Mouse (Mus musculus): Measurements from ENCODE around the gene Hes7.

DNA sequence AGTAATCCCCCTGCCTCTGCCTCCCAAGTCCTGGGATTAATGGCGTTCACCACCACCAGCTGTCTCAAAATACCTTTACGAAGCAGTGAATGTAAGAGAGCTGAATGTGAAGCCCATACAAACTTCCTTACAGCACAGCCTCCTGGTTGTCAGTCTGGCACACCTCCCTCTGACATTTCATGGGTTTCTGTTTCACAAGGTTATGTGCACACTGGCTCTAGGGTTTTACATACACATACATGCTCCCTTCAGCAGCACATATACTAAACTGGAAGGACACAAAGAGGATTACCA is 45.5 kb upstream of the Hes7 start:
- TF ChIP-seq ZMIZ1 (IDR thresholded peaks at IDR 0.05; ENCODE audit: low read depth, low read length): no peak
- TF ChIP-seq POLR2A (IDR thresholded peaks at IDR 0.05; ENCODE audit: low read depth, low read length): no peak
- TF ChIP-seq CTCF (conservative IDR thresholded peaks at IDR 0.05 in 1 of 2, IDR thresholded peaks at IDR 0.05 in 1 of 2; ENCODE audit: low read depth in 2 of 2, low read length in 2 of 2): no peak
- no peak for TF ChIP-seq MAFK (IDR thresholded peaks at IDR 0.05; ENCODE audit: insufficient replicate concordance, low read length)
- no peak for TF ChIP-seq JUND (conservative IDR thresholded peaks at IDR 0.05; ENCODE audit: low read depth, low read length)
- no peak for TF ChIP-seq ZKSCAN1 (IDR thresholded peaks at IDR 0.05; ENCODE audit: borderline replicate concordance, low read depth, low read length)
- TF ChIP-seq EP300 (IDR thresholded peaks at IDR 0.05; ENCODE audit: low read length): no peak
- TF ChIP-seq USF1 (IDR thresholded peaks at IDR 0.05; ENCODE audit: low read depth, low read length): no peak
- TF ChIP-seq ETS1 (conservative IDR thresholded peaks at IDR 0.05; ENCODE audit: low read depth, low read length): no peak
- 0 out of 2 replicates have a peak, but pooled peaks have one; percentile 62 for TF ChIP-seq TBP (conservative IDR thresholded peaks at IDR 0.05; ENCODE audit: low read depth, low read length)
- TF ChIP-seq SIN3A (IDR thresholded peaks at IDR 0.05; ENCODE audit: low read length): no peak
- no peak for TF ChIP-seq PAX5 (IDR thresholded peaks at IDR 0.05; ENCODE audit: low read length)
- no peak for TF ChIP-seq POLR2AphosphoS2 (IDR thresholded peaks at IDR 0.05; ENCODE audit: low read depth, low read length)
- TF ChIP-seq ZNF384 (IDR thresholded peaks at IDR 0.05; ENCODE audit: low read depth, low read length): no peak
